Mouse (Mus musculus) heart, postnatal 10 days (tissue): Measurements from ENCODE around the gene Polr1d. TPM values are rescaled to one million over a fixed set of nuclear protein-coding genes. Genes with fewer than 3 reads are reported as not detected.

Experiments used
- DNase-seq, 2 experiments: peaks; one replicate each; pipeline ENCODE4 v3.0.0; 2021
- intact Hi-C: fragments of 180-260 bp; cut with DNase I; formaldehyde crosslinking; loops from one replicate; pipeline ENCODE4 v1.15.1; 2025
- total RNA-seq, 2 experiments: library from RNA; stranded (reverse); gene quantifications; 2 replicates each; pipeline ENCODE4 v1.2.3; 2021

Polr1d gene
- total RNA-seq, 2 experiments from 2014 or later: 83.7 to 88.3 TPM

- intact Hi-C loops: loop anchor here (2.0 to 10.0 kb wide), 3 partner anchors 41 to 243 kb away; partner anchors contain the start of genes Mtif3 and Rpl21
- DNase-seq: peak; percentile 94 to 95
Measured at GRCm38 (mm10) chr5:147077305-147078034, 620 bp downstream of the Polr1d start.

GRCm38 (mm10) chr5:147078110-147078900 is 1.5 kb downstream of the Polr1d start:
- peak in 1 of 2 experiments; percentile 29 for DNase-seq
- intact Hi-C loops: loop anchor here (10.0 kb wide), 1 partner anchor 244 kb away; the partner anchor contains the start of gene Rpl21

DNA sequence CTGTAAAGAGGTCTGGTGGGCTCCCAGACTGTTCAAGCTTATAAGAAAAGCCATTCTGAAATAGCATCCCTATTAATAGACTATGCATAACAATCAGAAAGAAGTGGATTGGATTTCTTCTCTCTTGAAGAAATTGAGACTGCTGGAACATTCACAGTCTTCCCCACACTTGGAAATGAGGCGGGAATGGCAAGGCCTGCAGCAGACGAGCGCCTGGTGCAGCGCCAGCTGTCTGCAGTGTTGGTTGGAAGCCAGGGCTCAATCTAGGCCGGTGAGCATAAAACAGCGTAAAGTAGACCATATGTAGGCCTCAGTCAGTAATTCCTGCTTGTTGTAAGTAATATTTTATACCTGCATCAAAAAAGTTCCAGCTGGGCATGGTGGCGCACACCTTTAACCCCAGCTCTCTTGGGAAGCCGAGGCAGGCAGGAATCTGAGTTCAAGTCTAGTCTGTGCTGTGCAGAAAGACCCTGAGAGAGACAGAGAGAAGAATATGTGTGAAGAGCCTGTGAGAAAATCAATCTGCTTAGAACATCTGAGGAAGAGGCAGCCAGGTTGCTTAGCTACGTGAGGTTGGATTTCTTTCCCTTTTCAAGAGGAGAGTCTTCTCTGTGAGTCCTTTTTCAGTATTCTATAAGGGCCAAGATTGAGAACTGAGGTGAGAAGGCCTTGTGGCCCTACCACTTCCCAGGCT is 8.5 kb downstream of the Polr1d start:
- DNase-seq: peak; percentile 22 to 40
- intact Hi-C loops: no loop called here

DNA sequence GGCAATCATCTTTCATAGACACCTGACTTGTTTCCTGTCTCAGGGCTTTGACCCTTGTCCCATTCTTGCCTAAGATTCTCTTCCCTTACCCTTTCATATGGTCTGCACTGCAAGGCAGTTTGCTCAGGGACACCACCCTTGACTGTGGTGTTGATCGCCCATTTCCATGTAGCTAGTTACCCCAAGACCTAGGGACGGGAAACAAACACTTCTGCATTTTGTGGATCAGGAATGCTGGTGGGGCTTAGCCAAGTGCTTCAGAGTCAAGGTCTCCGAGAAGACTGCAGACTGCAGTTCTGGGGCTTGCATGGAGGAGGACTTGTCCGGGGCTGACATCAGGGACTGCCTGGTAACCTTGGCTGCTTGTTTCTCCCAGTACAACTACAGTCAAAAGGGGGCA is 10.0 kb downstream of the Polr1d start:
- intact Hi-C loops: no loop called here
- DNase-seq: no peak

DNA sequence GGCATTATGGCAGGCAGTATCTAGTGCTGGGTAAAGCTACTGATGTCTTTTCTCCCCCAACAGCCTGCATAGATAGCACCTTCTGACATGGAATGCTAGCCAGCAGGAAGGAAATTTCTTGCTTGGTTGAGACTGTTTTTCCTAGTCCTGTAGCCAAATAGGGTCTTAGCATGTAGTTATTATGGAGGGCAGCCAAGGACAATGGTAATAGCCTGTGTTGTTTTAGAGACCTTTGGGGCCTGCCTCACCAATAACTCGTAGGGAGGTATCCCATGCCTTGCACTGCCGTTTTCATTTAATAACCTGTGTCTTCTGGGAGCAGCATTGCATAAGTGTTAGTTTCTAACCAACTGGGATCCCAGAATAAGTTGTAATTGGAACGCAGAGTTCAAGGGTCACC is 13.0 kb downstream of the Polr1d start:
- intact Hi-C loops: no loop called here
- DNase-seq: no peak

GRCm38 (mm10) chr5:147090256-147090963 is 13.6 kb downstream of the Polr1d start:
- intact Hi-C loops: no loop called here
- no peak for DNase-seq

GRCm38 (mm10) chr5:147092448-147092847 is 15.6 kb downstream of the Polr1d start:
- intact Hi-C loops: no loop called here

GRCm38 (mm10) chr5:147094296-147094695 is 17.4 kb downstream of the Polr1d start:
- intact Hi-C loops: no loop called here
- no peak for DNase-seq

More at GRCm38 (mm10) chr5:147092448-147092847, 15.6 kb downstream of the Polr1d start:
- DNase-seq: no peak

GRCm38 (mm10) chr5:147096586-147096985 is 19.7 kb downstream of the Polr1d start:
- intact Hi-C loops: no loop called here

DNA sequence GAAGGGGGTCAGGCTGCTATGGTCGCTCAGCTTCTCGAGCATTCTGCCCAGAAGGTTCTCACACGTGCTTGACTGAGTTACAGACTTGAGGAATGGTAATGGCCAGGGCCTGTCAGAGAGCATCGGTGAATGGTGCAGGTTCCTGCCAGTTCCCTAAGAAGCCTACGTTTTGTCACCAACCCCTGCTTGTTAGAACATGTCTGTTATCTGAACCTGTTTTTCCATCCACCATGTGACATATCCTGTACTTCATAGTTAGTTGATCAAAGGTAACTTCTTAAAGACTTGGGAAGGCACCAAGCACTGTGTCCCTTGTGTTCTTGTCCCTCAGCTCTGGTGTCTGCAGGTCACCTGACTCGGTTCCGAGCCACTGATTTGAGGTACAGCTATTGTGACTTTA is 21.8 kb downstream of the Polr1d start:
- no peak for DNase-seq
- intact Hi-C loops: no loop called here

More at GRCm38 (mm10) chr5:147096586-147096985, 19.7 kb downstream of the Polr1d start:
- DNase-seq: no peak

- DNase-seq: no peak
- intact Hi-C loops: no loop called here
Measured at GRCm38 (mm10) chr5:147100180-147100579, 23.3 kb downstream of the Polr1d start.

DNA sequence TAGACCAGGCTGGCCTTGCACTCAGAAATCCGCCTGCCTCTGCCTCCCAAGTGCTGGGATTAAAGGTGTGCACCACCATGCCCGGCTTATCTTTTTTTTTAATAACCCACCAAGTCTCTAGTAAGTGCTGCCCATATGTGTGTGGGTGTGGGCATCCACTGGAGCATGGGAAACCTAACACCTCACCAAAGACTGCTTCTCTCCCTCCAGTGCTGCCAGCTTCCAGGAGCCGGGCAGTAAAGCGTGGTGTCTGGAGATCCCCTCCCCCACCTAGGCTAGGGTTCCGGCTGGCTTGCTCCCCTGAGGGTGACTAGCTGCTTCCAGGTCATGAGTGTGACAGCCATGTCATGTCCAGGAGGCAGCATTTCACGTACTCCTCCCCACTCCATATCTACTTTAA is 25.4 kb downstream of the Polr1d start:
- intact Hi-C loops: no loop called here
- DNase-seq: no peak

- intact Hi-C loops: no loop called here
- DNase-seq: no peak
Measured at GRCm38 (mm10) chr5:147107276-147107675, 30.4 kb downstream of the Polr1d start.

DNA sequence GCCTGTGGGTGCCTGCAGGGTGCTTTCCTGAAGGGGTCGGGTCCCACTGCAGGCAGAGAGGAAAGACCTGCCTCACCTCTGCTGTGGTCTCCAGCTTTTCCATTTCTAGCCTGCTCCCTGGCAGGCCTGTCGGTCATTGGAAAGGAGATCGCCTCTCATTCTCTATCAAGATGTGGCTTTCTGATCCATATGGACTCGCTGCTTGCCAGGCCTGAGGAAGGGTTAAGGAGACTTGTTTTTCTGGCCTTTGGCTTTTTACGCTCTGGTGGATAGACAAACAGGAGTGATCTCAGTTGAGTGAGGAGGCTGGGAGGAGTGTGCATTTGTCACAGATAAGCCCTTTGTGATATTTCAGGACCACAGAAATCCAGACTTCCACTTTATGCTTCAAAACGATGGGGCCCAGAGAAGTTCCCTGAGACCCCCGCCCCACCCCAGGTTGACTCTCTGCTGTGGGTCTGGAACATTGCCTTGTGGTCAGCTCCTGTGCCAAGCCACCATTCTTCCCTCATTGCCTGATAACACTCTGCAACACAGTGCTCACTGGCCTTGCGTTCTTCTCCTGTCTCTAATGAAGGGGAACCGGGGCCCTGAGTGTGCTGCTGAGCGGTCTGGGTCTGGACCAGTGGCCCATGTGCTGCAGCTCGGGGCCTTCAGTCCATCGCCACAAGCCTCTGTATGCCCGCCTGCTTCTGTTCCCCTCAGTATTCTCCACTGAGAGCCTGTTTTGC is 32.2 kb downstream of the Polr1d start:
- intact Hi-C loops: no loop called here
- DNase-seq: no peak

- DNase-seq: no peak
- intact Hi-C loops: loop anchor here (5.0 kb wide), 1 partner anchor 132 kb away; no protein-coding TSS in a partner anchor
Measured at GRCm38 (mm10) chr5:147114738-147115137, 37.9 kb downstream of the Polr1d start.

GRCm38 (mm10) chr5:147115631-147116030 is 38.8 kb downstream of the Polr1d start:
- no peak for DNase-seq
- intact Hi-C loops: loop anchor here (5.0 kb wide), 1 partner anchor 133 kb away; no protein-coding TSS in a partner anchor

GRCm38 (mm10) chr5:147117027-147117426 is 40.2 kb downstream of the Polr1d start:
- DNase-seq: no peak
- intact Hi-C loops: loop anchor here (5.0 kb wide), 1 partner anchor 135 kb away; no protein-coding TSS in a partner anchor

GRCm38 (mm10) chr5:147121146-147121545 is 44.3 kb downstream of the Polr1d start:
- intact Hi-C loops: no loop called here
- DNase-seq: no peak

DNA sequence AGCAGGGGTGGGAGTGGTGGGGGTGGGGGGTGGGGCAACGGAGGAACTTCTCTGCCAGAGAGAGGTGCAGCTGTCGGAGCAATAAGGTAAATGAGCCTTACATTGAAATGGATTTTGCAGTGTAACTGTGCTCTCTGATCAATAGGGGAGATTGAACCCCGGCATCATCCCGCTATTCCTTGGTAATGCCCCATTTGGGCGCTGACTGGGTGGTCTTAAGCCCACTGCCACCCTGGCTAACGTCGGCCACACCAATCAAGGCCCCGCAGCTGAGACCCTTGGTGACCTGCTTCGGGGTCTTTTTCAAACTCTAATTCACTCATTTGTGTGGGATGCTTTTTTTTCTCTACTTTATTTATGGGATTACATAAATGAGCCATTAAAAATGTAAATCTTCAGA is 47.9 kb downstream of the Polr1d start:
- intact Hi-C loops: no loop called here
- DNase-seq: no peak
